Mouse (Mus musculus): Measurements from ENCODE around the gene Mif4gd.

Gene Mif4gd

GRCm38 (mm10) chr11:115563406-115563805, 49.4 kb downstream of the Mif4gd start:
- DNase-seq = no peak
